In the genomic region with DNA sequence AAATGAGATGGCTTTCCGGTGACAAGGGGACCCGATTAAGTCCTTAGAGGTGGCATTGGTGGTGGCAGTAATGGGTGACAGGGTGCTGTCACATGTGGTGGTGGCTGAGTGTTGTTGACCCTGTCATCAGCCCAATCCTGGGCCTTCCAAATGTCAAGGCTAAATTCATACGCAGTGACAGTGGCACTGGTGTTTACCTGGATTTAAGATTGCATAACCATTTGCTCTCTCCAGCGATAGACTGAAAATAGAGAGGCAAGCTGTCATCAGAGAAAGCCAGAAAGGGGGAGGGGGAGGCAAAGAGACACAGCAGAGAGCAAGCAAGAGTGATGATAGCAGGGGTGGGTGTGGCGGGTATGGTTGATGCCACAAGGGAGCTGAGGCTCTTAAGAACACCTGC, we compare ENCODE assay signal across 26 mouse cellular contexts.
DNase-seq lines count a peak whose midpoint lies in the region; ATAC-seq lines count a peak whose summit lies in the region.
"Had no signal": no experiment of that assay in that cellular context is flagged by ENCODE, and none has a peak within 500 bp of the region (broad histone marks: within the 10 kb centered on the region; RNA-seq: fewer than 3 reads in every experiment).

No protein-coding gene starts in this region.

- no peaks in the 10 kb centered on the region for H3K36me3 ChIP-seq in heart, embryonic 12.5 days
- H3K36me3 ChIP-seq: embryonic facial prominence, embryonic 12.5 days; G1E; heart, embryonic 13.5 days; hindbrain, embryonic 10.5 days; hindbrain, embryonic 15.5 days; kidney, embryonic 15.5 days; stomach, embryonic 15.5 days had no signal

- peaks cover 39% of the 10 kb centered on the region for H3K9me3 ChIP-seq in heart, embryonic 12.5 days (replicated peaks)
- H3K9me3 ChIP-seq: embryonic facial prominence, embryonic 12.5 days; hindbrain, embryonic 15.5 days; kidney, embryonic 15.5 days; stomach, embryonic 15.5 days had no signal

- H3K9ac ChIP-seq in heart, embryonic 12.5 days, result no peak overlapping the region
- H3K9ac ChIP-seq: embryonic facial prominence, embryonic 12.5 days; heart, embryonic 13.5 days; hindbrain, embryonic 15.5 days; kidney, embryonic 15.5 days; liver, embryonic 14.5 days; stomach, embryonic 15.5 days had no signal

- no peak overlapping the region for H3K4me2 ChIP-seq in heart, embryonic 12.5 days
- H3K4me2 ChIP-seq: embryonic facial prominence, embryonic 12.5 days; heart, embryonic 13.5 days; hindbrain, embryonic 15.5 days; kidney, embryonic 15.5 days; stomach, embryonic 15.5 days had no signal

- peak; percentile 33 for DNase-seq in adrenal gland, adult 2 months
- no peak for DNase-seq in adrenal gland, postnatal 25 days
- DNase-seq in heart, adult 18-20 months, result peak; percentile 3 to 9
- peak; percentile 18 to 20 for DNase-seq in layer of hippocampus, postnatal 36 days
- DNase-seq in layer of hippocampus, postnatal 10 days (ENCODE audit: low spot score in 2 of 2), result no peak
- peak; percentile 0 for DNase-seq in skeletal muscle tissue, adult 2 months (ENCODE audit: low read depth, low spot score)
- DNase-seq in urinary bladder, postnatal 10 days (ENCODE audit: low spot score), result no peak
- DNase-seq: cerebellum, adult 9-10 months; cerebellum, postnatal 36 days; heart, postnatal 10 days; kidney, adult 18-20 months; kidney, postnatal 25 days; left cerebral cortex, postnatal 4 days; lung, adult 2 months; lung, postnatal 10 days; midbrain, embryonic 14.5 days had no signal

- 78% methylated on average over 5 of the region's 5 CpGs for WGBS in heart, embryonic 12.5 days

- no peaks in the 10 kb centered on the region for H3K4me1 ChIP-seq in heart, embryonic 12.5 days (replicated peaks)
- H3K4me1 ChIP-seq: embryonic facial prominence, embryonic 12.5 days; heart, embryonic 13.5 days; hindbrain, embryonic 10.5 days; hindbrain, embryonic 15.5 days; kidney, embryonic 15.5 days; stomach, embryonic 15.5 days had no signal

- H3K4me3 ChIP-seq in heart, embryonic 12.5 days, result no peak overlapping the region
- H3K4me3 ChIP-seq: embryonic facial prominence, embryonic 12.5 days; heart, embryonic 13.5 days; hindbrain, embryonic 10.5 days; hindbrain, embryonic 15.5 days; kidney, embryonic 15.5 days; stomach, embryonic 15.5 days had no signal

- H3K27ac ChIP-seq in heart, embryonic 12.5 days (ENCODE audit: poor library complexity, severe bottlenecking), result no peak overlapping the region
- H3K27ac ChIP-seq: embryonic facial prominence, embryonic 12.5 days; heart, embryonic 13.5 days; hindbrain, embryonic 10.5 days; hindbrain, embryonic 15.5 days; kidney, embryonic 15.5 days; liver, embryonic 14.5 days; stomach, embryonic 15.5 days had no signal

- no peak for ATAC-seq in heart, embryonic 12.5 days (ENCODE audit: insufficient number of reproducible peaks, low FRiP score)
- ATAC-seq: forebrain, embryonic 14.5 days had no signal

- no peaks in the 10 kb centered on the region for H3K27me3 ChIP-seq in heart, embryonic 12.5 days (replicated peaks)
- H3K27me3 ChIP-seq: embryonic facial prominence, embryonic 12.5 days; heart, embryonic 13.5 days; hindbrain, embryonic 15.5 days; kidney, embryonic 15.5 days; stomach, embryonic 15.5 days had no signal

Comparison
In these comparisons a context has a peak if more than half of its experiments do, and no peak if none do; other contexts are left out.
1. DNase-seq: peak in adrenal gland, adult 2 months (single experiment), heart, adult 18-20 months (2 of 2), layer of hippocampus, postnatal 36 days (2 of 2) and skeletal muscle tissue, adult 2 months (single experiment); none in adrenal gland, postnatal 25 days (single experiment), layer of hippocampus, postnatal 10 days (0 of 2) and urinary bladder, postnatal 10 days (single experiment).